Mouse (Mus musculus) adrenal gland, postnatal 10 days (tissue): ENCODE data around the gene Trpm4. TPM values are rescaled to one million over a fixed set of nuclear protein-coding genes. Genes with fewer than 3 reads are reported as not detected.
A peak's percentile ranks its signal among the peaks of the same experiment; 100 is the strongest.

Experiments used
- DNase-seq: peaks from one replicate; pipeline ENCODE4 v3.0.0; 2021; ENCODE audit warnings: mixed read lengths
- total RNA-seq, 2 experiments: library from RNA; stranded (reverse); gene quantifications; 2 replicates each; pipeline ENCODE4 v1.2.3; 2021

Trpm4 gene
- total RNA-seq, 2 experiments from 2014 or later, result 15.9 to 26.8 TPM

GRCm38 (mm10) chr7:45312686-45313453, 20.7 kb downstream of the Trpm4 start:
- no peak for DNase-seq

GRCm38 (mm10) chr7:45312023-45312422, 21.6 kb downstream of the Trpm4 start:
- no peak for DNase-seq

GRCm38 (mm10) chr7:45309455-45309854, 24.1 kb downstream of the Trpm4 start:
- DNase-seq, result peak; percentile 74

- DNase-seq, result no peak
Measured at GRCm38 (mm10) chr7:45308551-45309240, 24.9 kb downstream of the Trpm4 start.

GRCm38 (mm10) chr7:45305275-45305674, 28.3 kb downstream of the Trpm4 start:
- DNase-seq, result peak; percentile 78

GRCm38 (mm10) chr7:45304869-45305268, 28.7 kb downstream of the Trpm4 start:
- no peak for DNase-seq

GRCm38 (mm10) chr7:45302626-45303025, 31.0 kb downstream of the Trpm4 start:
- DNase-seq, result no peak

- DNase-seq, result peak; percentile 82
Measured at GRCm38 (mm10) chr7:45300270-45300669, 33.3 kb downstream of the Trpm4 start.

- peak; percentile 37 for DNase-seq
Measured at GRCm38 (mm10) chr7:45299752-45300151, 33.8 kb downstream of the Trpm4 start.

GRCm38 (mm10) chr7:45297563-45297962, 36.0 kb downstream of the Trpm4 start:
- peak; percentile 25 for DNase-seq

- no peak for DNase-seq
Measured at GRCm38 (mm10) chr7:45296626-45297025, 37.0 kb downstream of the Trpm4 start.

GRCm38 (mm10) chr7:45286486-45286885, 47.1 kb downstream of the Trpm4 start:
- no peak for DNase-seq

- DNase-seq, result peak; percentile 91
Measured at GRCm38 (mm10) chr7:45277136-45277760, 56.3 kb downstream of the Trpm4 start, which contains the start of gene Slc6a21. Gene Slc6a21 (plus strand): TSS chr7:45277513.

- no peak for DNase-seq
Measured at GRCm38 (mm10) chr7:45273672-45274071, 59.9 kb downstream of the Trpm4 start.

GRCm38 (mm10) chr7:45272786-45273412, 60.7 kb downstream of the Trpm4 start:
- no peak for DNase-seq

GRCm38 (mm10) chr7:45265518-45265917, 68.1 kb downstream of the Trpm4 start:
- DNase-seq, result no peak

- DNase-seq, result no peak
Measured at GRCm38 (mm10) chr7:45264348-45264747, 69.2 kb downstream of the Trpm4 start.

- no peak for DNase-seq
Measured at GRCm38 (mm10) chr7:45263006-45263607, 70.5 kb downstream of the Trpm4 start.

- no peak for DNase-seq
Measured at GRCm38 (mm10) chr7:45262266-45262665, 71.3 kb downstream of the Trpm4 start.

GRCm38 (mm10) chr7:45259281-45259680, 74.3 kb downstream of the Trpm4 start:
- DNase-seq, result no peak

GRCm38 (mm10) chr7:45257063-45257840, 76.3 kb downstream of the Trpm4 start:
- DNase-seq, result no peak
